Mouse (Mus musculus) bone marrow macrophage, adult 2 months (primary cell): ENCODE data around the gene Hes7.

ENCODE experiments used
- CTCF ChIP-seq: IDR thresholded peaks from 2 replicates; pipeline ENCODE4 v1.5.1; 2012; ENCODE audit warnings: low read depth, mild to moderate bottlenecking, low read length, moderate library complexity
- POLR2A ChIP-seq: IDR thresholded peaks from 2 replicates; pipeline ENCODE4 v1.6.1; 2012; ENCODE audit warnings: mild to moderate bottlenecking, low read depth, low read length, borderline replicate concordance

DNA sequence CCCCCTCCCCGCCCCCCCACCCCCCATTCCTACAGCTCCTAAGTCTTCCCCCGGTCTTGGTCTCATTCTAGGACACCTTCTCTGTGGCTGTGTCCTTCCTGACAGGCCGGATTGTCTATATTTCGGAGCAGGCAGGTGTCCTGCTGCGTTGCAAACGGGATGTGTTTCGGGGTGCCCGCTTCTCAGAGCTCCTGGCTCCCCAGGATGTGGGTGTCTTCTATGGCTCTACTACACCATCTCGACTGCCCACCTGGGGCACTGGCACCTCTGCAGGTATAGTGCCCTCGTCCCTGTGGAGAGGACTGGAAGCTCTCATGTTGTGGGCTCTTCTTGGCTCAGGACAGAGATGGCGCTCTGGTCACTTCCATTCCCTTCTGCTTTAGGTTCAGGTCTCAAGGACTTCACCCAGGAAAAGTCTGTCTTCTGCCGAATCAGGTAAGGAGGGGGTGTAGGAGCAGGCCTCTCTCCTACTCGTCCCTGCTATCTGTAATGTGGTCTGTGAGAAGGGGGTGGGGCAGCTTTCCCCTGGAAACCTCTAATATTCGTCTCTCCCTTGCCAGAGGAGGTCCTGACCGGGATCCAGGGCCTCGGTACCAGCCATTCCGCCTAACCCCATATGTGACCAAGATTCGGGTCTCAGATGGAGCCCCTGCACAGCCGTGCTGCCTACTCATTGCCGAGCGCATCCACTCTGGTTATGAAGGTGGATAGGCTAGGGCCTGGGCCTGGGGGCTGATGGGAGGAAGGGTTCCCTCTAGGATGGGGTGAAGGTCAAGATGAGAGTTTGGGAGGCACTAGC, 18.4 kb upstream of the Hes7 start:
- TF ChIP-seq CTCF (no peak), POLR2A (no peak)
